Mouse (Mus musculus): ENCODE data around the gene Gm11627. TPM values are rescaled to one million over a fixed set of nuclear protein-coding genes. Genes with fewer than 3 reads are reported as not detected.

Gene Gm11627
- polyA plus RNA-seq, 1 experiment: not detected

- no peaks in the 10 kb centered on the region for H3K27me3 ChIP-seq (ENCODE audit: control insufficient read depth)
- no peaks in the 10 kb centered on the region for H3K9me3 ChIP-seq (ENCODE audit: control insufficient read depth, low read length)
- H3K36me3 ChIP-seq (ENCODE audit: control insufficient read depth): peaks cover 31% of the 10 kb centered on the region
- no peak overlapping the region for H3K4me3 ChIP-seq (replicated peaks)
- no peaks in the 10 kb centered on the region for H3K4me1 ChIP-seq (ENCODE audit: control insufficient read depth)
- TF ChIP-seq TAL1 (IDR thresholded peaks at IDR 0.05; ENCODE audit: low read length): no peak
- no peak for TF ChIP-seq GATA1 (IDR thresholded peaks at IDR 0.05; ENCODE audit: low read length)
These were observed 47.8 kb downstream of the Gm11627 start for GRCm38 (mm10) chr11:102531425-102531824.

Other genes starting within 250 kb of the Gm11627 start
- gene Slc4a1, start 213.3 kb downstream of the Gm11627 start, polyA plus RNA-seq (2012): 575 and 672 TPM in 2 replicates
- 1.8 and 2.1 TPM in 2 replicates for gene Rundc3a, start 186.1 kb downstream of the Gm11627 start, polyA plus RNA-seq (2012)
- 579 and 725 TPM in 2 replicates for gene Slc25a39, start 171.5 kb downstream of the Gm11627 start, polyA plus RNA-seq (2012)
- gene Grn, start 149.1 kb downstream of the Gm11627 start, polyA plus RNA-seq (2012): 1.8 and 2.6 TPM in 2 replicates
- 0.01 and 0.02 TPM in 2 replicates for gene Fam171a2, start 131.8 kb downstream of the Gm11627 start, polyA plus RNA-seq (2012)
- gene Itga2b, start 109.3 kb downstream of the Gm11627 start, polyA plus RNA-seq (2012): 1.7 and 2.4 TPM in 2 replicates
- gene Gpatch8, start 23.1 kb downstream of the Gm11627 start, polyA plus RNA-seq (2012): 1.1 and 1.4 TPM in 2 replicates
- gene Fzd2, start 24.9 kb upstream of the Gm11627 start, polyA plus RNA-seq (2012): 0.03 TPM in 1 of 2 replicates, not detected in the other
- not detected in 2 replicates for gene Meioc, start 84.3 kb upstream of the Gm11627 start, polyA plus RNA-seq (2012)
- gene Ccdc43, start 118.3 kb upstream of the Gm11627 start, polyA plus RNA-seq (2012): 0.12 and 0.35 TPM in 2 replicates
- 0.01 TPM in 1 of 2 replicates, not detected in the other for gene Adam11, start 182.0 kb upstream of the Gm11627 start, polyA plus RNA-seq (2012)
- not detected in 2 replicates for gene Gjc1, start 240.2 kb upstream of the Gm11627 start, polyA plus RNA-seq (2012)

Measured in erythroblast, embryonic 14.5 days (primary cell).